Mouse (Mus musculus) layer of hippocampus, postnatal 14 days (tissue): ENCODE results near the gene Acadl. TPM values are rescaled to one million over a fixed set of nuclear protein-coding genes. Genes with fewer than 3 reads are reported as not detected.

ENCODE experiments used
- DNase-seq, 2 experiments: peaks; one replicate each; pipeline ENCODE4 v3.0.0; 2021 to 2022; ENCODE audit warnings: low spot score in 2 of 2, mixed read lengths in 1 of 2
- long read RNA-seq, 2 experiments: library from polyadenylated mRNA; stranded (forward); transcript quantifications; one replicate each; pipeline ENCODE4 v2.0.0; 2021
- total RNA-seq, 2 experiments: library from RNA; stranded (reverse); gene quantifications; 2 replicates each; pipeline ENCODE4 v1.2.3; 2021

The Acadl gene
- total RNA-seq: 10 to 100 TPM; 33.7 to 34.2 TPM
- long read RNA-seq, experiment 1, transcript Acadl-201 (11 exons, 1,916 nt): major isoform, 27 of 34 reads
- long read RNA-seq, experiment 1, partial matches to known transcripts: 6 of 34 reads
- long read RNA-seq, experiment 1, other reads (novel, unspliced or antisense): 1 of 34 reads
- long read RNA-seq, experiment 2, transcript Acadl-201 (11 exons, 1,916 nt): major isoform, 30 of 40 reads
- long read RNA-seq, experiment 2, partial matches to known transcripts: 6 of 40 reads
- long read RNA-seq, experiment 2, other reads (novel, unspliced or antisense): 4 of 40 reads

GRCm38 (mm10) chr1:66862712-66863511 lies at the start of gene Acadl:
TSS of gene Acadl (minus strand) at chr1:66863277.
- DNase-seq: peak; percentile 64 to 66

- DNase-seq: no peak
These were observed 49.2 kb upstream of the Acadl start for GRCm38 (mm10) chr1:66912305-66912704.

- DNase-seq: no peak
These were observed 39.5 kb upstream of the Acadl start for GRCm38 (mm10) chr1:66902566-66902965.

GRCm38 (mm10) chr1:66900946-66901345 lies 37.9 kb upstream of the Acadl start:
- no peak for DNase-seq

GRCm38 (mm10) chr1:66898261-66898660 lies 35.2 kb upstream of the Acadl start:
- no peak for DNase-seq

- peak in 1 of 2 experiments; percentile 4 for DNase-seq
These were observed 33.5 kb upstream of the Acadl start for GRCm38 (mm10) chr1:66896556-66896955.

GRCm38 (mm10) chr1:66896125-66896524 lies 33.0 kb upstream of the Acadl start:
- DNase-seq: peak in 1 of 2 experiments; percentile 66

- peak; percentile 55 to 67 for DNase-seq
These were observed 32.7 kb upstream of the Acadl start for GRCm38 (mm10) chr1:66895837-66896118.

- no peak for DNase-seq
These were observed 32.2 kb upstream of the Acadl start for GRCm38 (mm10) chr1:66895093-66895836.

GRCm38 (mm10) chr1:66887175-66887574 lies 24.1 kb upstream of the Acadl start:
- no peak for DNase-seq

GRCm38 (mm10) chr1:66880217-66880616 lies 17.1 kb upstream of the Acadl start:
- DNase-seq: no peak

- no peak for DNase-seq
These were observed 11.7 kb upstream of the Acadl start for GRCm38 (mm10) chr1:66874740-66875139.

GRCm38 (mm10) chr1:66871591-66871990 lies 8.5 kb upstream of the Acadl start:
- DNase-seq: peak; percentile 9 to 16

GRCm38 (mm10) chr1:66865633-66866032 lies 2.6 kb upstream of the Acadl start:
- DNase-seq: no peak

GRCm38 (mm10) chr1:66863741-66864495 lies 841 bp upstream of the Acadl start:
- DNase-seq: no peak

- no peak for DNase-seq
These were observed 1.1 kb downstream of the Acadl start for GRCm38 (mm10) chr1:66861764-66862672.

GRCm38 (mm10) chr1:66847506-66847905 lies 15.6 kb downstream of the Acadl start:
- DNase-seq: no peak

- no peak for DNase-seq
These were observed 17.3 kb downstream of the Acadl start for GRCm38 (mm10) chr1:66845690-66846318.

- no peak for DNase-seq
These were observed 21.1 kb downstream of the Acadl start for GRCm38 (mm10) chr1:66841938-66842337.

- no peak for DNase-seq
These were observed 21.6 kb downstream of the Acadl start for GRCm38 (mm10) chr1:66841510-66841909.
